Mouse (Mus musculus) B cell, adult 2 months (primary cell): ENCODE measurements around the gene Def8.
"Not testable (repeated sequence)": the region's sequence is repeated elsewhere in the genome, so short reads cannot be mapped to it uniquely, and the experiment has no call there.

Experiments used
- DNase-seq, 2 experiments: peaks; one replicate each; pipeline ENCODE4 v3.0.0; 2022

Def8 gene

GRCm38 (mm10) chr8:123414997-123415696, 8.2 kb upstream of the Def8 start:
- not testable (repeated sequence) for DNase-seq

DNA sequence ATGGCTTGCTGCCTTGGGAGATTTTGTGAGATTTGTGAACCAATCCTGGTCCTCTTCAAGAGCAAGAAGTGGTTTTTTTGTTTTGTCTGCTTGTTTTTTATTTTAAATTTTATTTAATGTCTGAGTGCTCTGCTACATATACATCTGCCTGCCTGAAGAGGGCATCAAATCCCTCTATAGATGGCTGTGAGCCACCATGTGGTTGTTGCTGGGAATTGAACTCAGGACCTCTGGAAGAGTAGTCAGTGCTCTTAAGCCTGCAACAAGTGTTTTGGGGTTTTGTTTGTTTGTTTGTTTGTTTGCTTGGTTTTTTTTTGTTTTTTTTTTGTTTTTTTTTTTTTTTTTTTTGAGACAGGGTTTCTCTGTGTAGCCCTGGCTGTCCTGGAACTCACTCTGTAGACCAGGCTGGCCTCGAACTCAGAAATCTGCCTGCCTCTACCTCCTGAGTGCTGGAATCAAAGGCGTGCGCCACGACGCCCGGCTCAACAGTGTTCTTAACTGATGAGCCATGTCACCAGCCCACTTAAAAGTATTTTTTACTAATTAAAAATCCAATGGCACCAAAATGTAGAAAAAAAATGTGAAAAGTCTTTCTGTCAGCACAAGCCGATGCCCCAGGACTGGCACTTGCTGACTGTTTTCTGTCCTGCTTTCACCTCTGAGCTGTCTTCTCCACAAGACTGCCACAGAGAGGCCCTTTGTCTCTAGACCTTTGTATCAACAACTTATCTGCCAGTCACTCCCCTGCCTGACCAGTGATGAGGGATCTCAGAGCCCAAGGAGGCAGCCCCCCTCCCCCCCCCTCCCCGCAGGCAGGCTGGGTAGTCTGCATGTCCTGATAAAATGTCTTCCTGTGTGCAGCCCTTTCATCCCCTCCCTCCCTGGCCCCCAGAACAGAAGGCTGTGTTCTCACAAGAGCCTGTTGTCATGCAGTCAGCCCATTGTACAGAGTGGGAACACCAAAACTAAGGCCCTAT, 7.1 kb upstream of the Def8 start:
- DNase-seq: peak; percentile 53 to 58

GRCm38 (mm10) chr8:123416944-123417555, 6.3 kb upstream of the Def8 start:
- no peak for DNase-seq

DNA sequence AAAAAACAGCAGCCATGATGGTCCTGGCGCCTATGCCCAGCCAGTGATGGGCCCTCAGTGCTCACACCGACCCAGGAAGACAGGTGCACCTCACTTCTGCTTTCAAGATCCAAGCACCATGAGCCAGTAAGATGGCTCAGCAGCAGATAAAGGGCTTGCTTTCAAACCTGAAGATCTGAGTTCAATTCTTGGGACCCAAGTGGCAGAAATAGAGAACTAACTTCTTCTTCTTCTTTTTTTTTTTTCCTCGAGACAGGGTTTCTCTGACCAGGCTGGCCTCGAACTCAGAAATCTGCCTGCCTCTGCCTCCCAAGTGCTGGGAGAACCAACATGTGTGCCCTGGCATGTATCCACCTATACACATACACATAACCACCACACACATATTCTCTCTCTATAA, 3.6 kb upstream of the Def8 start:
- no peak for DNase-seq

- DNase-seq: no peak
Measured at GRCm38 (mm10) chr8:123420525-123421281, 2.6 kb upstream of the Def8 start.

DNA sequence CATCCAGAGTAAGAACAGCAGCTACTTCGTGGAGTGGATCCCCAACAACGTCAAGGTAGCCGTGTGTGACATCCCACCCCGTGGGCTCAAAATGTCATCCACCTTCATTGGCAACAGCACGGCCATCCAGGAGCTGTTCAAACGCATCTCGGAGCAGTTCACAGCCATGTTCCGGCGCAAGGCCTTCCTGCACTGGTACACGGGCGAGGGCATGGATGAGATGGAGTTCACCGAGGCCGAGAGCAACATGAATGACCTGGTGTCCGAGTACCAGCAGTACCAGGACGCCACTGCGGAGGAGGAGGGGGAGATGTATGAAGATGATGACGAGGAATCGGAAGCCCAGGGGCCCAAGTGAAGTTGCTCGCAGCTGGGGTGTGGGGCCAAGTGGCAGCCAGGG, 2.0 kb upstream of the Def8 start:
- no peak for DNase-seq

- DNase-seq: peak; percentile 74 to 76
Measured at GRCm38 (mm10) chr8:123422056-123422780, 1.1 kb upstream of the Def8 start.

GRCm38 (mm10) chr8:123422781-123423159, 557 bp upstream of the Def8 start:
- DNase-seq: no peak

- DNase-seq: no peak
Measured at GRCm38 (mm10) chr8:123426511-123427509, 3.5 kb downstream of the Def8 start.

DNA sequence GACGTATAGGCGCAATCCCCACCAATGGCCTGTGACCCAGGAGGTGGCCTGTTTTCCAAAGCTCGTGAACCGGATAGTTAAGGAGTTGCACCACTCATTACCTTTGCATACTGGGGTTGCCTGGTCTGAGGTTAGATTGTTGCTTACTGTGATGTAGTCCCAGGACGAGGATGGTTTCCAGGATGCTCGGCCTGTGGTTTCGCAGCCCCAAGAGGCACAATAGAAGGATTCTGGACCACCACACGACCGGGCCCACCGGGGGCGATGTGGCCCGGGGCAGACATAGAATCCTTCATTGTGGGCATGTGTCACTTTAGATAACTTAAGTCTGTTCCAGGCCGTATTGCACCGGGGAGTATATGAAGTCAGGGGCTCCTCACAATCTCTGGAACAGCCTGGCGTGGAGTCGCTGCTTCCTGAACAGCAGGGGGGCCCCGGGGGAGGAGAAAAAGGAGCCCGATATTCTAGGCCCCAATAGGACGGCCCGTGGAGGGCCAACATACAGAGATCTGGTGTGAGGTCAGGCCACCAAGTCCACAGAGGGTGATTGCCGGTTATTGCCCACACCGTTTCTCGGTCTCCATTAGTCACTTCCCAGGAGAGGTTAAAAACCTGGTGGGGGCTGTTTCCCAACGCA, 4.4 kb downstream of the Def8 start:
- no peak for DNase-seq

- DNase-seq: no peak
Measured at GRCm38 (mm10) chr8:123428343-123428893, 5.1 kb downstream of the Def8 start.

DNA sequence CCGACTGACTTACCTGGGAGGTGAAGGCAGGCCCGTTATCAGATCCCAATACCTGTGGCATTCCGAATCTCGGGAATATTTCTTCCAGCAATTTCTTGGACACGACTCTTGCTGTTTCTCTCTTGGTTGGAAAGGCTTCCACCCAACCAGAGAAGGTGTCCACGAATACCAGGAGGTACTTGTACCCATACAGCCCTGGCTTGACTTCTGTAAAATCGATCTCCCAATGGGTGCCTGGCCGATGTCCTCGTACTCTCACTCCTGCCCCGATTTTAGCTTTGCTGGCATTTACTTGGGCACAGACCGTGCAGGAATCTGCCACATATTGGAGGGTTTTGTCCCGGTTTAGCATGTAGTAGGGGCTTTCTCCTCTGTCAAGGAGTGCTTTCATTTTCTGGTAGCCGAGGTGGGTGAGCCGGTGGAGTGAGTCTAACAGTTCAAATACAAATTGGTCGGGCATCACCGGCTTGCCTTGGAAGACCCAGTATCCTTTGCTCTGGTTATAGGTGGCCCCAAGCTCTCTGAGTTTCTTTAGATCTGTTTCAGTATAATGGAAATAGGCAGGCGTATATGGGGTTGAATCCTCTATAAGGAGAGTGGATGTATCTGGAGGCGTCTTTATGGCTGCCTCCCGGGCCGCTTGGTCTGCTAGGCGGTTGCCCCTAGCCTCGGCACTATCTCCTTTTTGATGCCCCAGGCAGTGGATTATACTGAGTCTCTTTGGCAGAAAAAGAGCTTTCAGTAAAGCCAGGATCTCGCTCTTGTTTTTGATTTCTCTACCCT, 5.8 kb downstream of the Def8 start:
- no peak for DNase-seq

GRCm38 (mm10) chr8:123429722-123430013, 6.3 kb downstream of the Def8 start:
- DNase-seq: not testable (repeated sequence)

DNA sequence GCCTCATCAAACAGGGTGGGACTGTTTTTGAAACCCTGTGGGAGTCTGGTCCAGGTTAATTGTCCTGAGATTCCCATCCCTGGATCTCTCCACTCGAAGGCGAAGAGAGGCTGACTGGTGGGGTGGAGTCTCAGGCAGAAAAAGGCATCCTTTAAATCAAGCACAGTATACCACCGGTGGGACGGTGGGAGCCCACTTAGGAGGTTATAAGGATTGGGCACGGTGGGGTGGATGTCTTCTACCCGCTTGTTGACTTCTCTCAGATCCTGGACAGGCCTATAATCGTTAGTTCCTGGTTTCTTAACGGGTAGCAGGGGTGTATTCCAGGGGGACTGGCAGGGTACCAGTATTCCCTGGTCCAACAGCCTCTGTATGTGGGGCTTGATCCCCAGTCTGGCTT, 7.6 kb downstream of the Def8 start:
- DNase-seq: not testable (repeated sequence)

- no peak for DNase-seq
Measured at GRCm38 (mm10) chr8:123431616-123432365, 8.5 kb downstream of the Def8 start.

- no peak for DNase-seq
Measured at GRCm38 (mm10) chr8:123432381-123432780, 9.1 kb downstream of the Def8 start.

GRCm38 (mm10) chr8:123433241-123433974, 10.1 kb downstream of the Def8 start:
- DNase-seq: not testable (repeated sequence)

DNA sequence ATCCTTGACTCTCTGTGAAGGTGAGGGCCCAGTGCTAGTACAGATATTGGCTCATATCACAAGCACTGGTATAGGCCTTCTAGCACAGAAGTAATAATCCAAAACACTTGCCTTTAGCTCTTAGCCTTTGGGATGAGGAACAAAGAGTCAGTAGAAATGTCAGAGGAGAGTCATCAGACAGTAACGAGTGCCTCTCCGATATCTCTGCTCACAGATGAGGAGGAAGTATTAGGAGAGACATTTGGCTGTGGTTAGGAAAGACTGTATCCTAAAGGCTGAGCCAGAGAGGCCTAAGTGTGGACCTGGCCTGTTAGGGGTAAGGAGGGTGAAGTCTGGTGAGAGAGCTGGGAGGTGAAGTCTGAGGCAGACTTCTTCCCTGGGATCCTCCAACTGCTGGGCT, 18.5 kb downstream of the Def8 start:
- no peak for DNase-seq
